Mouse (Mus musculus): ENCODE measurements at regions not wholly inside any gene's neighbourhood (a gene's known extent, or its start where the extent isn't known, plus 50 kb on each side); places are given as distances from the start of the nearest gene placed in this dataset.
"Not testable (repeated sequence)": the region's sequence is repeated elsewhere in the genome, so short reads cannot be mapped to it uniquely, and the experiment has no call there.

- Histone ChIP-seq H3K4me3 (no peak overlapping the region), H3K27ac (no peak overlapping the region)
- DNase-seq, result no peak
- TF ChIP-seq CTCF (IDR thresholded peaks at IDR 0.05), result no peak
- intact Hi-C loops (cut with DNase I), result no loop called here
Measured at GRCm38 (mm10) chr2:53682599-53682998, 402.8 kb downstream of the Rprm start.

GRCm38 (mm10) chr2:53687281-53687680 is 398.1 kb downstream of the Rprm start:
- TF ChIP-seq CTCF (IDR thresholded peaks at IDR 0.05), result no peak
- Histone ChIP-seq H3K4me3 (no peak overlapping the region), H3K27ac (no peak overlapping the region)
- no peak for DNase-seq
- intact Hi-C loops (cut with DNase I), result no loop called here

- TF ChIP-seq CTCF (IDR thresholded peaks at IDR 0.05), result peak; percentile 37; the same call in 1 of the 2 replicates
- no peak overlapping the region for H3K27ac ChIP-seq
- no peak for DNase-seq
- intact Hi-C loops (cut with DNase I), result no loop called here
- H3K4me3 ChIP-seq, result no peak overlapping the region
Measured at GRCm38 (mm10) chr2:53689223-53689880, 396.0 kb downstream of the Rprm start.

GRCm38 (mm10) chr2:53691580-53692118 is 393.7 kb downstream of the Rprm start:
- no peak for DNase-seq
- Histone ChIP-seq H3K27ac (no peak overlapping the region), H3K4me3 (no peak overlapping the region)
- TF ChIP-seq CTCF (IDR thresholded peaks at IDR 0.05), result no peak
- intact Hi-C loops (cut with DNase I), result no loop called here

GRCm38 (mm10) chr2:53711213-53711612 is 374.1 kb downstream of the Rprm start:
- peak; percentile 40 for DNase-seq
- Histone ChIP-seq H3K4me3 (no peak overlapping the region), H3K27ac (peak overlapping the region; percentile 40; the same call in 1 of the 2 replicates)
- TF ChIP-seq CTCF (IDR thresholded peaks at IDR 0.05), result no peak
- intact Hi-C loops (cut with DNase I), result no loop called here

GRCm38 (mm10) chr2:53713106-53713640 is 372.2 kb downstream of the Rprm start:
- TF ChIP-seq CTCF (IDR thresholded peaks at IDR 0.05), result no peak
- H3K27ac ChIP-seq, result no peak overlapping the region
- H3K4me3 ChIP-seq, result no peak overlapping the region
- intact Hi-C loops (cut with DNase I), result no loop called here
- DNase-seq, result no peak

GRCm38 (mm10) chr2:53715017-53715416 is 370.3 kb downstream of the Rprm start:
- DNase-seq, result no peak
- TF ChIP-seq CTCF (IDR thresholded peaks at IDR 0.05), result no peak
- intact Hi-C loops (cut with DNase I), result no loop called here
- Histone ChIP-seq H3K4me3 (no peak overlapping the region), H3K27ac (no peak overlapping the region)

GRCm38 (mm10) chr2:53723231-53723630 is 362.1 kb downstream of the Rprm start:
- DNase-seq, result no peak
- intact Hi-C loops (cut with DNase I), result no loop called here
- no peak overlapping the region for H3K4me3 ChIP-seq
- no peak overlapping the region for H3K27ac ChIP-seq
- no peak for TF ChIP-seq CTCF (IDR thresholded peaks at IDR 0.05)

- H3K27ac ChIP-seq, result no peak overlapping the region
- intact Hi-C loops (cut with DNase I), result no loop called here
- TF ChIP-seq CTCF (IDR thresholded peaks at IDR 0.05), result no peak
- H3K4me3 ChIP-seq, result no peak overlapping the region
- no peak for DNase-seq
Measured at GRCm38 (mm10) chr2:53728693-53729092, 356.7 kb downstream of the Rprm start.

- intact Hi-C loops (cut with DNase I), result no loop called here
- TF ChIP-seq CTCF (IDR thresholded peaks at IDR 0.05), result no peak
- no peak for DNase-seq
- Histone ChIP-seq H3K4me3 (no peak overlapping the region), H3K27ac (no peak overlapping the region)
Measured at GRCm38 (mm10) chr2:53730451-53730850, 354.9 kb downstream of the Rprm start.

- no peak overlapping the region for H3K27ac ChIP-seq
- H3K4me3 ChIP-seq, result no peak overlapping the region
- intact Hi-C loops (cut with DNase I), result no loop called here
- DNase-seq, result no peak
- TF ChIP-seq CTCF (IDR thresholded peaks at IDR 0.05), result no peak
Measured at GRCm38 (mm10) chr2:53763486-53763885, 321.9 kb downstream of the Rprm start.

GRCm38 (mm10) chr2:53782035-53782434 is 303.3 kb downstream of the Rprm start:
- DNase-seq; H3K4me3 ChIP-seq; intact Hi-C loops (cut with DNase I); H3K27ac ChIP-seq: not testable (repeated sequence)

- intact Hi-C loops (cut with DNase I); H3K4me3 ChIP-seq; DNase-seq; H3K27ac ChIP-seq: not testable (repeated sequence)
Measured at GRCm38 (mm10) chr2:53788599-53788998, 296.8 kb downstream of the Rprm start.

- DNase-seq, result no peak
- no peak overlapping the region for H3K27ac ChIP-seq
- no peak overlapping the region for H3K4me3 ChIP-seq
- no peak for TF ChIP-seq CTCF (IDR thresholded peaks at IDR 0.05)
- intact Hi-C loops (cut with DNase I), result no loop called here
Measured at GRCm38 (mm10) chr2:53796605-53797004, 288.7 kb downstream of the Rprm start.
